Comparison of ENCODE assay signal across 10 mouse cellular contexts in genomic region chr14:54913343-54913742, GRCm38 (mm10). TPM values are rescaled to one million over a fixed set of nuclear protein-coding genes. Genes with fewer than 3 reads are reported as not detected.
A peak's percentile ranks its signal among the peaks of the same experiment; 100 is the strongest.
DNase-seq lines count a peak whose midpoint lies in the region; ATAC-seq and TF ChIP-seq lines count a peak whose summit lies in the region.
"Had no signal": no experiment of that assay in that cellular context is flagged by ENCODE, and none has a peak within 500 bp of the region (broad histone marks: within the 10 kb centered on the region; RNA-seq: fewer than 3 reads in every experiment).

No protein-coding gene starts in this region.

- peak overlapping the region; percentile 99 for H3K4me2 ChIP-seq in heart, embryonic 14.5 days (ENCODE audit: low read length)
- peak overlapping the region; percentile 99 for H3K4me2 ChIP-seq in heart, postnatal 0 days (ENCODE audit: low read depth, low read length)
- peak overlapping the region; percentile 92 for H3K4me2 ChIP-seq in liver, postnatal 0 days (ENCODE audit: low read depth, low read length)

- DNase-seq in heart, adult 18-20 months, result no peak
- peak; percentile 42 to 62 for DNase-seq in cerebellum, postnatal 10 days
- DNase-seq in heart, postnatal 0 days (ENCODE audit: low spot score), result no peak
- DNase-seq in liver, postnatal 0 days, result no peak
- no peak for DNase-seq in adrenal gland, adult 8-10 months
- DNase-seq in left cerebral cortex, adult 18-20 months (ENCODE audit: low spot score in 2 of 2), result no peak
- DNase-seq in gastrocnemius, postnatal 14 days, result no peak

- 18% methylated on average over 10 of the region's 10 CpGs for WGBS in heart, embryonic 14.5 days
- whole genome bisulfite sequencing in heart, postnatal 0 days, result 20% methylated on average over 10 of the region's 10 CpGs
- 22% methylated on average over 10 of the region's 10 CpGs for WGBS in liver, postnatal 0 days (ENCODE audit: insufficient replicate concordance)

- TF ChIP-seq CTCF in heart, postnatal 0 days (IDR thresholded peaks at IDR 0.05; ENCODE audit: low read depth), result no peak
- TF ChIP-seq CTCF in liver, postnatal 0 days (IDR thresholded peaks at IDR 0.05; ENCODE audit: low read depth), result no peak

- TF ChIP-seq EP300 in heart, postnatal 0 days (IDR thresholded peaks at IDR 0.05; ENCODE audit: low read depth), result no peak
- no peak for TF ChIP-seq EP300 in liver, postnatal 0 days (IDR thresholded peaks at IDR 0.05; ENCODE audit: low read depth)

- peak overlapping the region in 1 of 2 experiments; percentile 72; a peak in 2 of 4 replicates for H3K27ac ChIP-seq in heart, embryonic 14.5 days (replicated peaks in 1 of 2; ENCODE audit: control insufficient read depth in 1 of 2, insufficient read depth in 1 of 2, low read depth in 2 of 2, low read length in 2 of 2)
- H3K27ac ChIP-seq in heart, postnatal 0 days (ENCODE audit: low read depth), result no peak overlapping the region
- H3K27ac ChIP-seq in liver, postnatal 0 days (ENCODE audit: low read depth), result no peak overlapping the region

- no peaks in the 10 kb centered on the region for H3K9me3 ChIP-seq in heart, embryonic 14.5 days (ENCODE audit: control insufficient read depth, low read length)
- H3K9me3 ChIP-seq in heart, postnatal 0 days (replicated peaks; ENCODE audit: control insufficient read depth, low read length), result no peaks in the 10 kb centered on the region
- H3K9me3 ChIP-seq in liver, postnatal 0 days (ENCODE audit: low read length), result no peaks in the 10 kb centered on the region

- H3K4me3 ChIP-seq in heart, embryonic 14.5 days (ENCODE audit: control insufficient read depth in 1 of 2, insufficient read depth in 1 of 2, low read depth in 1 of 2, low read length in 2 of 2), result peak overlapping the region; percentile 56 to 91
- peak overlapping the region; percentile 84 for H3K4me3 ChIP-seq in heart, postnatal 0 days (ENCODE audit: low read depth, low read length)
- peak overlapping the region; percentile 70 for H3K4me3 ChIP-seq in liver, postnatal 0 days (ENCODE audit: low read depth, low read length)

- no peak for ATAC-seq in heart, embryonic 14.5 days (ENCODE audit: insufficient number of reproducible peaks, insufficient read depth, low FRiP score, low read depth)
- 0 out of 2 replicates have a peak, but pooled peaks have one; percentile 0 for ATAC-seq in heart, postnatal 0 days (ENCODE audit: insufficient read depth, low read depth)
- ATAC-seq in liver, postnatal 0 days, result no peak

- peaks cover 48% of the 10 kb centered on the region for H3K36me3 ChIP-seq in heart, embryonic 14.5 days (ENCODE audit: control insufficient read depth, insufficient read depth, low read length)
- 0 out of 2 replicates have a peak, but pooled peaks cover 12% of the 10 kb centered on the region for H3K36me3 ChIP-seq in heart, postnatal 0 days (replicated peaks; ENCODE audit: control insufficient read depth, insufficient read depth, low read length)
- no peaks in the 10 kb centered on the region for H3K36me3 ChIP-seq in liver, postnatal 0 days (replicated peaks; ENCODE audit: insufficient read depth, low read length)

- intact Hi-C loops in gastrocnemius, postnatal 14 days (cut with DNase I; ENCODE audit: low total_unique reads), result no loop called here

- peak overlapping the region; percentile 94 for H3K9ac ChIP-seq in heart, embryonic 14.5 days (ENCODE audit: low read length)
- peak overlapping the region; percentile 76; the same call in 1 of the 2 replicates for H3K9ac ChIP-seq in heart, postnatal 0 days (replicated peaks; ENCODE audit: low read depth, low read length)
- H3K9ac ChIP-seq in liver, postnatal 0 days (replicated peaks), result no peak overlapping the region

- H3K4me1 ChIP-seq in heart, embryonic 14.5 days (ENCODE audit: control insufficient read depth in 2 of 2, insufficient read depth in 2 of 2, low read length in 2 of 2), result peaks cover 15 to 18% of the 10 kb centered on the region in 2 experiments
- H3K4me1 ChIP-seq in heart, postnatal 0 days (ENCODE audit: control insufficient read depth, insufficient read depth), result peaks cover 6% of the 10 kb centered on the region
- peaks cover 6% of the 10 kb centered on the region for H3K4me1 ChIP-seq in liver, postnatal 0 days (ENCODE audit: insufficient read depth)

- H3K27me3 ChIP-seq in heart, embryonic 14.5 days (ENCODE audit: control insufficient read depth, insufficient read depth, low read length), result no peaks in the 10 kb centered on the region
- no peaks in the 10 kb centered on the region for H3K27me3 ChIP-seq in heart, postnatal 0 days (ENCODE audit: control insufficient read depth, insufficient read depth, low read length)
- H3K27me3 ChIP-seq in liver, postnatal 0 days (ENCODE audit: insufficient read depth, low read length), result peaks cover 30% of the 10 kb centered on the region

RNA-seq across cellular contexts. Expression of gene Slc22a17, which starts 0.4 kb away (rescaled TPM):
- polyA plus RNA-seq in heart, embryonic 14.5 days (2014; fragmentation: Nextera tagmentation; extraction: Ambion mirVana), result 18.5 and 25.6 TPM in 2 replicates
- 1 to 10 TPM; 1.9 to 2.5 TPM for total RNA-seq in heart, adult 18-20 months (2021)
- total RNA-seq in heart, postnatal 0 days (2014; rRNA removed; ENCODE audit: low replicate concordance), result 46.6 and 46.8 TPM in 2 replicates
- polyA plus RNA-seq in heart, postnatal 0 days (2015; fragmentation: Nextera tagmentation; extraction: Ambion mirVana), result 22.3 and 22.7 TPM in 2 replicates
- 1.1 TPM in 2 replicates for polyA plus RNA-seq in liver, postnatal 0 days (2015; fragmentation: Nextera tagmentation; extraction: Ambion mirVana)
- total RNA-seq in adrenal gland, adult 8-10 months (2022), result 10 to 100 TPM; 44.9 to 81.7 (median 60.3) TPM
- 100 to 1,000 TPM; 571 to 605 TPM for total RNA-seq in left cerebral cortex, adult 18-20 months (2021)
- total RNA-seq in gastrocnemius, postnatal 14 days (2021), result 1 to 10 TPM; 5.4 to 6.3 TPM

RNA-seq across cellular contexts. Expression of gene Efs, which starts 12.6 kb away (rescaled TPM):
- 12.2 and 14.6 TPM in 2 replicates for polyA plus RNA-seq in heart, embryonic 14.5 days (2014; fragmentation: Nextera tagmentation; extraction: Ambion mirVana)
- total RNA-seq in heart, adult 18-20 months (2021), result 1 to 10 TPM; 1.7 to 2.0 TPM
- total RNA-seq in heart, postnatal 0 days (2014; rRNA removed; ENCODE audit: low replicate concordance), result 12.5 and 22.2 TPM in 2 replicates
- polyA plus RNA-seq in heart, postnatal 0 days (2015; fragmentation: Nextera tagmentation; extraction: Ambion mirVana), result 3.9 and 4.1 TPM in 2 replicates
- polyA plus RNA-seq in liver, postnatal 0 days (2015; fragmentation: Nextera tagmentation; extraction: Ambion mirVana), result 0.21 and 0.26 TPM in 2 replicates
- total RNA-seq in adrenal gland, adult 8-10 months (2022), result 1 to 10 TPM; 2.5 to 4.4 (median 3.2) TPM
- total RNA-seq in left cerebral cortex, adult 18-20 months (2021), result 1 to 10 TPM; 8.4 to 8.6 TPM
- total RNA-seq in gastrocnemius, postnatal 14 days (2021), result 1 to 10 TPM; 5.1 to 7.4 TPM
- total RNA-seq: MEL; neutrophil, adult 5-6 weeks had no signal

RNA-seq across cellular contexts. Expression of gene Il25, which starts 19.2 kb away (rescaled TPM):
- polyA plus RNA-seq in heart, embryonic 14.5 days (2014; fragmentation: Nextera tagmentation; extraction: Ambion mirVana), result not detected in 2 replicates
- total RNA-seq in heart, adult 18-20 months (2021), result not detected
- total RNA-seq in heart, postnatal 0 days (2014; rRNA removed; ENCODE audit: low replicate concordance), result not detected in 2 replicates
- polyA plus RNA-seq in heart, postnatal 0 days (2015; fragmentation: Nextera tagmentation; extraction: Ambion mirVana), result 0.11 TPM in 1 of 2 replicates, not detected in the other
- polyA plus RNA-seq in liver, postnatal 0 days (2015; fragmentation: Nextera tagmentation; extraction: Ambion mirVana), result not detected in 2 replicates
- not detected for total RNA-seq in adrenal gland, adult 8-10 months (2022)
- under 1 TPM in 1 of 2 experiments, not detected in 1; 0.33 TPM for total RNA-seq in left cerebral cortex, adult 18-20 months (2021)
- not detected for total RNA-seq in gastrocnemius, postnatal 14 days (2021)
- total RNA-seq: MEL; neutrophil, adult 5-6 weeks had no signal

RNA-seq across cellular contexts. Expression of gene Pabpn1, which starts 21.0 kb away (rescaled TPM):
- polyA plus RNA-seq in heart, embryonic 14.5 days (2014; fragmentation: Nextera tagmentation; extraction: Ambion mirVana), result 80.6 and 83.8 TPM in 2 replicates
- total RNA-seq in heart, adult 18-20 months (2021), result 10 to 100 TPM; 39.1 to 46.9 TPM
- 27.6 and 44.5 TPM in 2 replicates for total RNA-seq in heart, postnatal 0 days (2014; rRNA removed; ENCODE audit: low replicate concordance)
- 35.0 and 36.2 TPM in 2 replicates for polyA plus RNA-seq in heart, postnatal 0 days (2015; fragmentation: Nextera tagmentation; extraction: Ambion mirVana)
- 38.2 and 46.6 TPM in 2 replicates for polyA plus RNA-seq in liver, postnatal 0 days (2015; fragmentation: Nextera tagmentation; extraction: Ambion mirVana)
- total RNA-seq in adrenal gland, adult 8-10 months (2022), result 100 to 1,000 TPM; 157 to 316 (median 238) TPM
- 100 to 1,000 TPM; 229 to 230 TPM for total RNA-seq in left cerebral cortex, adult 18-20 months (2021)
- 10 to 100 TPM; 56.6 to 57.4 TPM for total RNA-seq in gastrocnemius, postnatal 14 days (2021)

RNA-seq across cellular contexts. Expression of gene Cmtm5, which starts 22.7 kb away (rescaled TPM):
- polyA plus RNA-seq in heart, embryonic 14.5 days (2014; fragmentation: Nextera tagmentation; extraction: Ambion mirVana), result 0.58 and 0.72 TPM in 2 replicates
- under 1 TPM in 1 of 2 experiments, not detected in 1; 0.44 TPM for total RNA-seq in heart, adult 18-20 months (2021)
- 3.1 and 8.1 TPM in 2 replicates for total RNA-seq in heart, postnatal 0 days (2014; rRNA removed; ENCODE audit: low replicate concordance)
- 0.34 and 0.85 TPM in 2 replicates for polyA plus RNA-seq in heart, postnatal 0 days (2015; fragmentation: Nextera tagmentation; extraction: Ambion mirVana)
- polyA plus RNA-seq in liver, postnatal 0 days (2015; fragmentation: Nextera tagmentation; extraction: Ambion mirVana), result 0.17 TPM in 1 of 2 replicates, not detected in the other
- total RNA-seq in adrenal gland, adult 8-10 months (2022), result under 1 TPM; 0.42 to 0.67 (median 0.60) TPM
- 10 to 100 TPM; 45.2 to 52.0 TPM for total RNA-seq in left cerebral cortex, adult 18-20 months (2021)
- total RNA-seq in gastrocnemius, postnatal 14 days (2021), result 1 to 10 TPM in 1 of 2 experiments, under 1 TPM in 1; 0.71 to 3.1 TPM
- total RNA-seq: MEL; neutrophil, adult 5-6 weeks had no signal

Comparison
In these comparisons a context has a peak if more than half of its experiments do, and no peak if none do; other contexts are left out.
1. DNase-seq: peak in cerebellum, postnatal 10 days (2 of 2); none in heart, adult 18-20 months (0 of 2), heart, postnatal 0 days (single experiment), liver, postnatal 0 days (single experiment), adrenal gland, adult 8-10 months (single experiment), left cerebral cortex, adult 18-20 months (0 of 2) and gastrocnemius, postnatal 14 days (single experiment).
2. RNA of gene Slc22a17, which starts 0.4 kb away (total RNA-seq): 571 to 605 TPM in left cerebral cortex, adult 18-20 months; 44.9 to 81.7 TPM in adrenal gland, adult 8-10 months, 46.6 to 46.8 TPM in heart, postnatal 0 days, 5.4 to 6.3 TPM in gastrocnemius, postnatal 14 days and 1.9 to 2.5 TPM in heart, adult 18-20 months; every median in the first group is over 4 times any median in the second.
3. Peak in every context shown above with its lines, with median percentiles within 50 percentile points of each other: H3K4me2 ChIP-seq and H3K4me3 ChIP-seq.